In the genomic region with DNA sequence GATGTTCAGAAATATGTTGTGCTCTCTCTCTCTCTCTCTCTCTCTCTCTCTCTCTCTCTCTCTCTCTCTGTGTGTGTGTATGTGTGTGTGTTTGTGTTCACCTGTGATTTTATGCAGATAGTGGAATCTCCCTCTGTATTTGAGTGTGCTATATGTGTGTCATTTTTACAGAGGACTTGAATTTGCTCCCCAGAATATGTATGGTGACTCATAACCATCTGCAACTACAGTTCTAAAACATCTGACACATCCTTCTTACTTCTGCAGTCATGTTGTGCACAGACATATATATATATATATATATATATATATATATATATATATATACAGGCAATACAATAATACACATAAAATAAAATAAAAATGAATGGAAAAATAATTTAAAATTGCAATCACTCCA, we compare ENCODE assay signal across 16 mouse cellular contexts.
"Had no signal": no experiment of that assay in that cellular context is flagged by ENCODE, and none has a peak within 500 bp of the region (broad histone marks: within the 10 kb centered on the region; RNA-seq: fewer than 3 reads in every experiment).

No protein-coding gene starts in this region.

- DNase-seq: retina, postnatal 1 day; right cerebral cortex, adult 18-20 months; right cerebral cortex, postnatal 14 days; right cerebral cortex, postnatal 25 days; right cerebral cortex, postnatal 4 days; spleen, adult 18-20 months; thymus, adult 18-20 months; thymus, adult 2 months; thymus, postnatal 14 days; thymus, postnatal 25 days; thymus, postnatal 36 days; thymus, postnatal 4 days had no signal

- H3K27me3 ChIP-seq: neural tube, embryonic 13.5 days; neural tube, embryonic 15.5 days; stomach, embryonic 15.5 days had no signal

- H3K4me1 ChIP-seq: neural tube, embryonic 15.5 days; stomach, embryonic 15.5 days had no signal

- H3K9ac ChIP-seq: neural tube, embryonic 13.5 days; neural tube, embryonic 15.5 days; stomach, embryonic 15.5 days had no signal

- H3K9me3 ChIP-seq: neural tube, embryonic 13.5 days; neural tube, embryonic 15.5 days; stomach, embryonic 15.5 days had no signal

- H3K27ac ChIP-seq: neural tube, embryonic 13.5 days; neural tube, embryonic 15.5 days; stomach, embryonic 15.5 days; stomach, postnatal 0 days had no signal

- H3K4me3 ChIP-seq: neural tube, embryonic 13.5 days; neural tube, embryonic 15.5 days; stomach, embryonic 15.5 days had no signal

- H3K36me3 ChIP-seq: neural tube, embryonic 13.5 days; neural tube, embryonic 15.5 days; stomach, embryonic 15.5 days had no signal

- H3K4me2 ChIP-seq: neural tube, embryonic 13.5 days; neural tube, embryonic 15.5 days; stomach, embryonic 15.5 days had no signal
